Mouse (Mus musculus) lung, embryonic 16.5 days (tissue): ENCODE data around the gene Selenok. TPM values are rescaled to one million over a fixed set of nuclear protein-coding genes. Genes with fewer than 3 reads are reported as not detected.
A peak's percentile ranks its signal among the peaks of the same experiment; 100 is the strongest.

Source experiments
- ATAC-seq: fragments of 200-750 bp; cut with Nextera tagmentation; 2 replicates; pipeline ENCODE4 v1.8.0; 2017; ENCODE audit warnings: low read depth, mild to moderate bottlenecking, moderate library complexity
- H3K27ac ChIP-seq: fragments of 300-500 bp; sonication (generic); 2 replicates; pipeline ENCODE4 v1.5.1; 2014; ENCODE audit warnings: mild to moderate bottlenecking, control low read depth, low read length
- H3K27me3 ChIP-seq: fragments of 300-500 bp; sonication (generic); 2 replicates; pipeline ENCODE4 v1.6.1; 2014; ENCODE audit warnings: low read depth, low read length, mixed read lengths; ENCODE audit not compliant: control insufficient read depth, insufficient read depth
- H3K36me3 ChIP-seq: fragments of 300-500 bp; sonication (generic); 2 replicates; pipeline ENCODE4 v1.6.1; 2014; ENCODE audit warnings: low read length; ENCODE audit not compliant: control insufficient read depth, insufficient read depth
- H3K4me1 ChIP-seq: fragments of 300-500 bp; sonication (generic); replicated peaks from 2 replicates; pipeline ENCODE4 v1.6.1; 2014; ENCODE audit warnings: low read length, mixed read lengths; ENCODE audit not compliant: control insufficient read depth, insufficient read depth
- H3K4me2 ChIP-seq: fragments of 300-500 bp; sonication (generic); 2 replicates; pipeline ENCODE4 v1.6.1; 2014; ENCODE audit warnings: low read depth, low read length, control low read depth
- H3K4me3 ChIP-seq: fragments of 300-500 bp; sonication (generic); 2 replicates; pipeline ENCODE4 v1.5.1; 2014; ENCODE audit warnings: mild to moderate bottlenecking, low read length, control low read depth
- H3K9ac ChIP-seq: fragments of 300-500 bp; sonication (generic); 2 replicates; pipeline ENCODE4 v1.6.1; 2014; ENCODE audit warnings: low read length, control low read depth
- H3K9me3 ChIP-seq: fragments of 300-500 bp; sonication (generic); 2 replicates; pipeline ENCODE4 v1.6.1; 2016; ENCODE audit warnings: low read length; ENCODE audit not compliant: control insufficient read depth
- WGBS: fragments of 180-500 bp; shearing (Covaris S2); extraction: QIAGEN DNeasy Blood & Tissue Kit; methylation state at CpG from one replicate; pipeline ENCODE4 v1.1.7; 2014; 5-methylcytosine and 5-hydroxymethylcytosine counted together
- polyA plus RNA-seq: library from polyadenylated mRNA; unstranded; fragments of >200 nt; fragmentation: Nextera tagmentation; extraction: Ambion mirVana; gene quantifications from 2 replicates; pipeline ENCODE4 v1.2.1, GENCODE M21; 2015

Gene Selenok
- 289 and 290 TPM in 2 replicates for polyA plus RNA-seq

DNA sequence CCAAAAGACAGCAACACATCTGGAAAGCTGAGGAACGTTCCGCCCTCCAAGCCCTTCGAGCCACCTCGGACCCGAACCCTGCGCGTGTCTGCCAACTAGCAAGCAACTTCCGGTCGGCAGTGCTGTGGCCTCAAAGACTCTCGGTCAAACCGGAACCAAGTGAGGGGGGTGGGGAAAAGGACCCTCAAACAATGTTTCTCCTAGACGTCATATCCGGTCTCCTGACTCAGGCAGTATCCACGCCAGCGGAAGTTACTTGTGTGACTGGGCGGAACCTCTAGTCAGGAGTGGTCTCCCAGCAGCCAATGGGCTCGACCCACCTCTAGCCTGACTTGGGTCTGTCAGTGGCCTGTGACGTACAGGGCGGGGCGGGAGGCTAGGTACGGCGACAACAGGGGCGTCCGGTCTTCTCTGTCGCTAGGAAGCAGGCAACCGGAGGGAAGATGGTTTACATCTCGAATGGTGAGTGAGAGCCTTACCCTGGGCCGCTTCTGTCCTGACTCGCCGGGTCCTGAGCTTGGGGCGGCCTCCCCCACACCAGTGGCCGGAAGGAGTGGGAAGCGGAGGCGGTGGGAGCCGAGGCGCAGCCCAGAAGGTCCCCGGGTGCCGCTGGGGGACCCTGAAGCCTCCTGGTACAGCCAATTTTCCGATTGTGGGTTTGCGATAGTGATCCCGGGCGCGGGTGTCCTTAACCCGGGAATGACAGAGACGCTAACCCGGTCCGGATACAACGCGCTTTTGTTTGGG is at the start of gene Selenok:
Selenok (plus strand) TSS at position 234 of the 747 bp plus-strand sequence.
- H3K9ac ChIP-seq = peak within 1 kb of the TSS; percentile 93
- peak; percentile 100 for ATAC-seq
- peaks cover 19% of the 10 kb centered on the region for H3K36me3 ChIP-seq
- H3K4me3 ChIP-seq = peak within 1 kb of the TSS; percentile 90
- WGBS = under 1% methylated on average over 49 of the region's 49 CpGs
- H3K4me1 ChIP-seq = peaks cover 14% of the 10 kb centered on the region
- H3K27ac ChIP-seq = peak within 1 kb of the TSS; percentile 77
- H3K4me2 ChIP-seq = peak within 1 kb of the TSS; percentile 83
- no peaks in the 10 kb centered on the region for H3K9me3 ChIP-seq
- no peaks in the 10 kb centered on the region for H3K27me3 ChIP-seq

DNA sequence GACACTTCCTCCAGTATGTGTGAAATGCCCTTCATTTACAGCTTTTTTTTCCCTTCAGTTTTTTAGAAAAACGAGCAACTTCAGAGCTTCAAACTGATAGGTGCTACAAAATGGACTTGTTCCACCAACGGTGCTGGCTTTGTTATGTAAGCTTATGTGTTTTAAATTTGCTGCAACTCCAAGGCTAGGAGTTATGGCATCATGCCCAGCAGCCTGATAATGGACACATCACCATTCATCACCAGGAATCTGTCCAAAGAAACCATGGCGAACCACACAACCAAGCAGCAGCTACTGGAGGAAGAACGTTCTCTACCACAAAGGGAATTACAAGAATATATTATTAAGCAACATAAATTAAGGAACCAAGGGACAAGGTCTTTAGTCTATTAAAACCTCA is 39.1 kb upstream of the Selenok start:
- H3K36me3 ChIP-seq = no peaks in the 10 kb centered on the region
- no peak overlapping the region for H3K27ac ChIP-seq
- H3K4me3 ChIP-seq = no peak overlapping the region
- H3K9ac ChIP-seq = no peak overlapping the region
- no peaks in the 10 kb centered on the region for H3K4me1 ChIP-seq
- H3K27me3 ChIP-seq = no peaks in the 10 kb centered on the region
- no peak for ATAC-seq
- WGBS = 60% methylated on average over 4 of the region's 4 CpGs
- H3K4me2 ChIP-seq = no peak overlapping the region
- H3K9me3 ChIP-seq = no peaks in the 10 kb centered on the region

DNA sequence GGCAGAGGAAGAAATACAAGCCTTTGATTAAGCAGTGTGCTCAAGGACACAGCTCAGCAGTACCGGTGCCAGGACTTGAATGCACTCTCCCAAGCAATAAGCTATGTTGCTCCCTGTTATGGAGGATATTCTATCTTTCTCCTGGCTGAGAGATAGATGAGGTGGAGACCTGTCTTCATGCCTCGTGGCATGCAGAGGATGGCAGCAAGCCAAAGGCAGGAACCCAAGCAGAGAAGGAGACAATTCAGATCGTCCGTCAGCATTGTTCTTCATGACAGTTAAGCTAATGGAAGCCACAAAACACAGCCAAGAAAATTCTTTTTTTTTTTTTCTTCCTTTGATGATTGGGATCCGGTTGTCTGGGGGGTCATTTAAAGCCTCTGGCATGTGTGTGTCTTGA is 32.6 kb upstream of the Selenok start:
- ATAC-seq = no peak
- 34% methylated on average over 5 of the region's 5 CpGs for WGBS
- H3K4me2 ChIP-seq = no peak overlapping the region
- no peak overlapping the region for H3K9ac ChIP-seq
- no peak overlapping the region for H3K27ac ChIP-seq
- H3K9me3 ChIP-seq = no peaks in the 10 kb centered on the region
- no peak overlapping the region for H3K4me3 ChIP-seq
- no peaks in the 10 kb centered on the region; the same call in 1 of the 2 replicates for H3K27me3 ChIP-seq
- no peaks in the 10 kb centered on the region for H3K4me1 ChIP-seq
- no peaks in the 10 kb centered on the region for H3K36me3 ChIP-seq

- H3K27me3 ChIP-seq = no peaks in the 10 kb centered on the region; the same call in 1 of the 2 replicates
- 0 out of 2 replicates have a peak, but pooled peaks have one; percentile 49 for ATAC-seq
- no peaks in the 10 kb centered on the region for H3K9me3 ChIP-seq
- H3K27ac ChIP-seq = no peak overlapping the region
- H3K4me2 ChIP-seq = no peak overlapping the region
- WGBS = 73% methylated on average over 15 of the region's 15 CpGs
- no peak overlapping the region for H3K4me3 ChIP-seq
- no peaks in the 10 kb centered on the region for H3K4me1 ChIP-seq
- H3K9ac ChIP-seq = no peak overlapping the region
- no peaks in the 10 kb centered on the region for H3K36me3 ChIP-seq
These were observed 30.6 kb upstream of the Selenok start for GRCm38 (mm10) chr14:29937466-29937865.

DNA sequence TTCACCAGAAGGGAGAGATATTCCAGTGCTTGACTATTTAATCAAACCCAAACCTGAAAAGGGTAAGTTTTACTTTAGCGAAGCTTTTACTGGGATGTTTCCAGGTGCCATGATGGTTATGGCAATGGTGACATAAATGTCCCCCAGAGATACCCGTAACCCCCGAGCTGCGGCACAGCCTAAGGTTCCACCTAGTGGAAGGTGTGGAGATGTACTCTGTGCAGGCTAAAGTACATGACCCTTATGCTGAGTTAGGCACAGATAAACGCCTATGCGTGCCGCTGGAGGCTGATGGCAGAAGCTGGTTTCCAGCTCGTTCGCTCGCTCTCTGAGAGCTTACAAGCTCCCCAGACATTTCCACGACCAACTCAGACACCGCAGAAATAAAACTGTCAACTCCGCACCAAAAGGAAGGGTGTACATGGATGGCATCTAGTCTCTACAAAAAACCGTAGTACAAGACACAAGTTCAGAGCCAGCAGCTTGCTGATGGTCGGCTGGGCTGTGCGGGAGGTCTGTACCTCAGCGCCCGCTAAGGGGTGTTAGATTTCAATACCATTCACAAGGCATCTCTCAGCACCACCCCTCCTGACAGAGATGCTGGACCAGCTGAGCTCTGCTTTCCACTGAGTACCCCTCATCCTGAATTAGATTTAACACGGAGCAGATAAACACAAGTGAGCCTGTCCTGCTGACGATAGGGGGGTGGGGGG is 28.4 kb upstream of the Selenok start:
- Histone ChIP-seq H3K9me3 (no peaks in the 10 kb centered on the region), H3K36me3 (no peaks in the 10 kb centered on the region), H3K27ac (no peak overlapping the region), H3K4me3 (no peak overlapping the region), H3K9ac (no peak overlapping the region), H3K4me2 (no peak overlapping the region), H3K4me1 (no peaks in the 10 kb centered on the region), H3K27me3 (no peaks in the 10 kb centered on the region; the same call in 1 of the 2 replicates)
- ATAC-seq = no peak
- WGBS = 40% methylated on average over 20 of the region's 20 CpGs

DNA sequence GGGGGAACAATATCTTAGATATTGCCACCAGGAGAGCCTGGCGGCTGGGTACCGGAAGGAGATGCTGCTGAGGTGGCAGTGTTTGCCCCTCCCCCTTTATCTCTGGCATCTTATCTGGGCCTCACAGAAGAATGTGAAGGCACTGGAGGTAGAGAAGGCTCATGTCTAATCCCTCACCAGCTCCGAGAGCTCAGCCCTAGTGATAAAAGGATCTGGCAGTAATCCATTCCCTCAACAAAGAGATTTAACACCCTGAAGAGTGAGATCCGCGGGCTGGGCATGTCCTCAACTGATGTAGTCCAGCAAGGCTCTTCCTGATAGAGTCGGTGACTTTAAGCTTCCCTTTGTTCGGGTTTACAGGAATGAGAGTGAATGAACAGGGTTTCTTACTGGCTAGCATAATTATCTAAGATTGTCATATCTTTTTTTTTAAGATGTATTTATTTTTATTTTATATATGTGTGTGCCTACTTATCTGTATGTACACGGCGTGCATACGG is 27.7 kb upstream of the Selenok start:
- no peak for ATAC-seq
- no peak overlapping the region for H3K9ac ChIP-seq
- H3K4me3 ChIP-seq = no peak overlapping the region
- no peaks in the 10 kb centered on the region for H3K4me1 ChIP-seq
- no peak overlapping the region for H3K27ac ChIP-seq
- no peak overlapping the region for H3K4me2 ChIP-seq
- no peaks in the 10 kb centered on the region for H3K36me3 ChIP-seq
- no peaks in the 10 kb centered on the region for H3K9me3 ChIP-seq
- H3K27me3 ChIP-seq = no peaks in the 10 kb centered on the region; the same call in 1 of the 2 replicates
- 8% methylated on average over 10 of the region's 10 CpGs for WGBS

- 7% methylated on average over 2 of the region's 2 CpGs for WGBS
- no peaks in the 10 kb centered on the region; the same call in 1 of the 2 replicates for H3K27me3 ChIP-seq
- no peak overlapping the region for H3K4me3 ChIP-seq
- ATAC-seq = no peak
- H3K4me2 ChIP-seq = no peak overlapping the region
- H3K36me3 ChIP-seq = no peaks in the 10 kb centered on the region
- no peak overlapping the region for H3K27ac ChIP-seq
- H3K9ac ChIP-seq = no peak overlapping the region
- H3K9me3 ChIP-seq = no peaks in the 10 kb centered on the region
- H3K4me1 ChIP-seq = no peaks in the 10 kb centered on the region
These were observed 27.2 kb upstream of the Selenok start for GRCm38 (mm10) chr14:29940877-29941276.

DNA sequence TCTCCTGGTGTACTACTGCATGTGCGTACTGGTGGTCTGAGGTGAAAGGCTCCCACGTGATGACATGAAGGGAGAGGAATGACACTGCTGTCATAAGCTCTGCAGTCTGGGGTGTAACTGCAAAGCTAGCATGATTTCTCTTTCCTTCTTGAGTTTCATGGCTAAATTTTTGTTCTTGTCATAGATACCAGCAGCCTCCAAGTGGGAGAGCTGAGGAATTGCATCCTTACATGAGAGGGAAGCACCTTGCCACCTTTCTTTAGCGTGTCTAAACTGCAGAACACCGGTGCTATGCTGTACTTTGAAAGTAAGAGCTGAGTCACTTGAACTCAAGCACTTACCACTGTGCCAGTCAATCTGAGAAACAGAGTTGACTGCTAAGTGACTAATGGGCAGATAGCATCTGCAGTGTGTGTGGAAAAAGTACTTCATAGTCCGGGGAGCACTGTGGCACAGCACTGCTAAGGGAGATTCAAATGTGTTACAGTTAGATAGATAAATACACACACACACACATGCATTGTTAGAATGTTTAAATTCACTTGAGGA is 21.3 kb upstream of the Selenok start:
- no peak for ATAC-seq
- H3K36me3 ChIP-seq = no peaks in the 10 kb centered on the region
- WGBS = 59% methylated on average over 5 of the region's 5 CpGs
- H3K4me3 ChIP-seq = no peak overlapping the region
- no peaks in the 10 kb centered on the region for H3K4me1 ChIP-seq
- H3K9me3 ChIP-seq = no peaks in the 10 kb centered on the region
- no peak overlapping the region for H3K27ac ChIP-seq
- no peaks in the 10 kb centered on the region for H3K27me3 ChIP-seq
- H3K4me2 ChIP-seq = no peak overlapping the region
- H3K9ac ChIP-seq = no peak overlapping the region

DNA sequence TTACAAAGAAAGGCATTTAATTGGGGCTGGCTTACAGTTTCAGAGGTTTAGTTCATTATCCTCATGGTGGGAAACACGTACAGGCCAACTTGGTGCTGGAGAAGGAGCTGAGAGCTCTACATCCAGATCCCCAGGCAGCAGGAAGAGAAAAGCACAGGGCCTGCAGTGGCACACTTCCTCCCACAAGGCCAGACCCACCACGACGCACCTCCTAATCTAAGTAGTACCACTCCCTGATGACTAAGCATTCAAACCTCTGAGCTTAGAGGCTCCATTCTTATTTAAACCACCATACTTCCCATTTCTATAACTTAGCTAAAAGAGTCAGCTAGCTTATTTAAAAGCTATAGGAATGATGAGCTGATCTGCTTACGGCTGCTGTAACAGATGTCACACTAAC is 17.3 kb upstream of the Selenok start:
- Histone ChIP-seq H3K4me3 (no peak overlapping the region), H3K27me3 (no peaks in the 10 kb centered on the region), H3K9ac (no peak overlapping the region), H3K4me1 (no peaks in the 10 kb centered on the region), H3K36me3 (no peaks in the 10 kb centered on the region), H3K4me2 (no peak overlapping the region), H3K9me3 (no peaks in the 10 kb centered on the region), H3K27ac (no peak overlapping the region)
- WGBS = 75% methylated on average over 4 of the region's 4 CpGs
- no peak for ATAC-seq
